Mouse (Mus musculus) liver, postnatal 0 days (tissue): ENCODE measurements around the gene Tnni2. TPM values are rescaled to one million over a fixed set of nuclear protein-coding genes. Genes with fewer than 3 reads are reported as not detected.

Experiments used
- ATAC-seq: fragments of 200-750 bp; cut with Nextera tagmentation; 2 replicates; pipeline ENCODE4 v1.8.0; 2017; ENCODE audit warnings: mild to moderate bottlenecking, moderate library complexity
- DNase-seq: peaks from one replicate; pipeline ENCODE4 v3.0.0-alpha.2; 2016
- H3K27ac ChIP-seq: fragments of 300-500 bp; sonication (generic); 2 replicates; pipeline ENCODE4 v1.5.1; 2014; ENCODE audit warnings: antibody characterized with exemption, moderate library complexity, mild to moderate bottlenecking, low read depth
- H3K27me3 ChIP-seq: fragments of 300-500 bp; sonication (generic); 2 replicates; pipeline ENCODE4 v1.6.1; 2014; ENCODE audit warnings: low read length, control low read depth, mixed read lengths; ENCODE audit not compliant: insufficient read depth
- H3K36me3 ChIP-seq: fragments of 300-500 bp; sonication (generic); replicated peaks from 2 replicates; pipeline ENCODE4 v1.6.1; 2014; ENCODE audit warnings: mild to moderate bottlenecking, control low read depth, low read length, moderate library complexity, mixed read lengths; ENCODE audit not compliant: insufficient read depth
- H3K4me1 ChIP-seq: fragments of 300-500 bp; sonication (generic); 2 replicates; pipeline ENCODE4 v1.6.1; 2014; ENCODE audit warnings: antibody characterized with exemption, mild to moderate bottlenecking, control low read depth; ENCODE audit not compliant: insufficient read depth
- H3K4me2 ChIP-seq: fragments of 300-500 bp; sonication (generic); 2 replicates; pipeline ENCODE4 v1.6.1; 2014; ENCODE audit warnings: low read depth, mild to moderate bottlenecking, low read length, moderate library complexity, mixed read lengths
- H3K4me3 ChIP-seq: fragments of 300-500 bp; sonication (generic); 2 replicates; pipeline ENCODE4 v1.5.1; 2014; ENCODE audit warnings: low read depth, low read length
- H3K9ac ChIP-seq: fragments of 300-500 bp; sonication (generic); replicated peaks from 2 replicates; pipeline ENCODE4 v1.6.1; 2014; ENCODE audit warnings: mild to moderate bottlenecking, moderate library complexity
- H3K9me3 ChIP-seq: fragments of 300-500 bp; sonication (generic); 2 replicates; pipeline ENCODE4 v1.6.1; 2016; ENCODE audit warnings: mild to moderate bottlenecking, control low read depth, low read length, mixed read lengths
- CTCF ChIP-seq: sonication (generic); IDR thresholded peaks from 2 replicates; pipeline ENCODE4 v1.5.1; 2016; ENCODE audit warnings: antibody characterized with exemption, low read depth
- EP300 ChIP-seq: IDR thresholded peaks from 2 replicates; pipeline ENCODE4 v1.6.1; 2016; ENCODE audit warnings: antibody characterized with exemption, low read depth, mild to moderate bottlenecking
- WGBS: fragments of 180-500 bp; shearing (Covaris S2); extraction: QIAGEN DNeasy Blood & Tissue Kit; methylation state at CpG from one replicate; pipeline ENCODE4 v1.1.7; 2014; ENCODE audit not compliant: insufficient replicate concordance; 5-methylcytosine and 5-hydroxymethylcytosine counted together
- polyA plus RNA-seq: library from polyadenylated mRNA; unstranded; fragments of >200 nt; fragmentation: Nextera tagmentation; extraction: Ambion mirVana; gene quantifications from 2 replicates; pipeline ENCODE4 v1.2.1, GENCODE M21; 2015

Gene Tnni2
- polyA plus RNA-seq, 1 experiment from 2014 or later = 6.9 TPM

- Histone ChIP-seq H3K27ac (no peak overlapping the region), H3K4me2 (no peak overlapping the region), H3K9ac (no peak overlapping the region), H3K4me1 (no peaks in the 10 kb centered on the region), H3K4me3 (no peak overlapping the region), H3K27me3 (no peaks in the 10 kb centered on the region), H3K36me3 (peaks cover 17% of the 10 kb centered on the region; the same call in 1 of the 2 replicates), H3K9me3 (no peaks in the 10 kb centered on the region)
- ATAC-seq (peak; percentile 44; the same call in 1 of the 2 replicates), DNase-seq (no peak)
- TF ChIP-seq EP300 = no peak
- peak; percentile 76 for TF ChIP-seq CTCF
- 43% methylated on average over 9 of the region's 9 CpGs for WGBS
Measured at GRCm38 (mm10) chr7:142487341-142487859, 45.8 kb downstream of the Tnni2 start.

- whole genome bisulfite sequencing = 92% methylated on average over 3 of the region's 3 CpGs
- Histone ChIP-seq H3K9ac (no peak overlapping the region), H3K36me3 (peaks cover 17% of the 10 kb centered on the region; the same call in 1 of the 2 replicates), H3K4me1 (no peaks in the 10 kb centered on the region), H3K4me2 (no peak overlapping the region), H3K9me3 (no peaks in the 10 kb centered on the region), H3K27me3 (no peaks in the 10 kb centered on the region), H3K4me3 (no peak overlapping the region), H3K27ac (no peak overlapping the region)
- ATAC-seq (no peak), DNase-seq (no peak)
- TF ChIP-seq CTCF = no peak
- no peak for TF ChIP-seq EP300
Measured at GRCm38 (mm10) chr7:142488053-142488452, 46.4 kb downstream of the Tnni2 start.

- H3K9ac ChIP-seq = no peak overlapping the region
- no peak for ATAC-seq
- H3K36me3 ChIP-seq = peaks cover 12% of the 10 kb centered on the region; the same call in 1 of the 2 replicates
- H3K4me2 ChIP-seq = no peak overlapping the region
- no peaks in the 10 kb centered on the region for H3K27me3 ChIP-seq
- TF ChIP-seq EP300 (no peak), CTCF (no peak)
- H3K9me3 ChIP-seq = no peaks in the 10 kb centered on the region
- WGBS = 78% methylated on average over 8 of the region's 8 CpGs
- no peak overlapping the region for H3K4me3 ChIP-seq
- no peak for DNase-seq
- H3K27ac ChIP-seq = no peak overlapping the region
- H3K4me1 ChIP-seq = no peaks in the 10 kb centered on the region
Measured at GRCm38 (mm10) chr7:142493535-142493934, 51.9 kb downstream of the Tnni2 start.

Other genes with a start within 250 kb of the Tnni2 start
- not detected in 2 replicates for gene Krtap5-3, start 240.4 kb upstream of the Tnni2 start, polyA plus RNA-seq
- gene Gm7579, start 229.9 kb upstream of the Tnni2 start, polyA plus RNA-seq = not detected in 2 replicates
- gene Krtap5-5, start 211.8 kb upstream of the Tnni2 start, polyA plus RNA-seq = not detected in 2 replicates
- not detected in 2 replicates for gene Gm40460, start 200.7 kb upstream of the Tnni2 start, polyA plus RNA-seq
- not detected in 2 replicates for gene Gm2431, start 183.5 kb upstream of the Tnni2 start, polyA plus RNA-seq
- not detected in 2 replicates for gene Gm4559, start 167.4 kb upstream of the Tnni2 start, polyA plus RNA-seq
- gene Krtap5-1, start 144.7 kb upstream of the Tnni2 start, polyA plus RNA-seq = not detected in 2 replicates
- gene Krtap5-4, start 138.3 kb upstream of the Tnni2 start, polyA plus RNA-seq = not detected in 2 replicates
- gene Ifitm10, start 68.1 kb upstream of the Tnni2 start, polyA plus RNA-seq = 2.1 and 2.2 TPM in 2 replicates
- not detected in 2 replicates for gene Gm49369, start 59.1 kb upstream of the Tnni2 start, polyA plus RNA-seq
- 311 and 324 TPM in 2 replicates for gene Ctsd, start 53.8 kb upstream of the Tnni2 start, polyA plus RNA-seq
- not detected in 2 replicates for gene Syt8, start 7.0 kb upstream of the Tnni2 start, polyA plus RNA-seq
- gene Lsp1, start 19.0 kb downstream of the Tnni2 start, polyA plus RNA-seq = 31.5 and 33.6 TPM in 2 replicates
- gene Tnnt3, start 57.0 kb downstream of the Tnni2 start, polyA plus RNA-seq = 3.6 and 72.5 TPM in 2 replicates
- 18.7 and 19.3 TPM in 2 replicates for gene Mrpl23, start 90.9 kb downstream of the Tnni2 start, polyA plus RNA-seq
- 1,534 and 1,664 TPM in 2 replicates for gene Igf2, start 225.0 kb downstream of the Tnni2 start, polyA plus RNA-seq
- 0.04 TPM in 1 of 2 replicates, not detected in the other for gene Gm49394, start 228.1 kb downstream of the Tnni2 start, polyA plus RNA-seq